Mouse (Mus musculus) MEL-GATA-1-ER (cell line): ENCODE data around the gene Nudt5.

Experiments
- DNase-seq: peaks from one replicate; pipeline ENCODE4 v3.0.0-alpha.2; 2012; ENCODE audit warnings: low read depth; ENCODE audit errors: extremely low read depth

Nudt5 gene

GRCm38 (mm10) chr2:5862834-5863233 is 18.0 kb downstream of the Nudt5 start, which contains the start of gene Gm13199:
Gm13199 (minus strand) TSS chr2:5862934.
- DNase-seq: no peak

GRCm38 (mm10) chr2:5867681-5868080 is 22.9 kb downstream of the Nudt5 start:
- no peak for DNase-seq

- DNase-seq: no peak
These were observed 24.9 kb downstream of the Nudt5 start for GRCm38 (mm10) chr2:5869746-5870145.

GRCm38 (mm10) chr2:5877446-5877845 is 32.6 kb downstream of the Nudt5 start:
- no peak for DNase-seq

- no peak for DNase-seq
These were observed 44.0 kb downstream of the Nudt5 start for GRCm38 (mm10) chr2:5888865-5889264.

- DNase-seq: no peak
These were observed 44.6 kb downstream of the Nudt5 start for GRCm38 (mm10) chr2:5889412-5889811.

GRCm38 (mm10) chr2:5894296-5894695 is 49.5 kb downstream of the Nudt5 start:
- DNase-seq: peak; percentile 31

GRCm38 (mm10) chr2:5894843-5895570 is 50.2 kb downstream of the Nudt5 start, which contains the start of gene Sec61a2:
Sec61a2 (minus strand) TSS chr2:5895432.
- no peak for DNase-seq

- DNase-seq: peak; percentile 30
These were observed 55.3 kb downstream of the Nudt5 start for GRCm38 (mm10) chr2:5900145-5900544.

GRCm38 (mm10) chr2:5906092-5906491 is 61.3 kb downstream of the Nudt5 start:
- DNase-seq: no peak

GRCm38 (mm10) chr2:5906625-5907024 is 61.8 kb downstream of the Nudt5 start:
- peak; percentile 54 for DNase-seq

GRCm38 (mm10) chr2:5911282-5911965 is 66.6 kb downstream of the Nudt5 start:
- DNase-seq: no peak
